Mouse (Mus musculus): ENCODE measurements at regions not wholly inside any gene's neighbourhood (a gene's known extent, or its start where the extent isn't known, plus 50 kb on each side); places are given as distances from the start of the nearest gene placed in this dataset.
A peak's percentile ranks its signal among the peaks of the same experiment; 100 is the strongest.

GRCm38 (mm10) chr14:48942882-48943281, 123.0 kb upstream of the Ap5m1 start:
- no peak overlapping the region for H3K27ac ChIP-seq
- H3K4me1 ChIP-seq: no peaks in the 10 kb centered on the region
- H3K4me3 ChIP-seq: no peak overlapping the region
- no peaks in the 10 kb centered on the region for H3K9me3 ChIP-seq
- no peaks in the 10 kb centered on the region for H3K27me3 ChIP-seq
- 48% methylated on average over 10 of the region's 10 CpGs for WGBS
- no peak for ATAC-seq (ENCODE audit: insufficient number of reproducible peaks, insufficient read depth, low FRiP score, low TSS enrichment, low read depth)
- H3K9ac ChIP-seq: no peak overlapping the region
- H3K36me3 ChIP-seq: no peaks in the 10 kb centered on the region
- peak overlapping the region; percentile 31; the same call in 1 of the 2 replicates for H3K4me2 ChIP-seq

DNA sequence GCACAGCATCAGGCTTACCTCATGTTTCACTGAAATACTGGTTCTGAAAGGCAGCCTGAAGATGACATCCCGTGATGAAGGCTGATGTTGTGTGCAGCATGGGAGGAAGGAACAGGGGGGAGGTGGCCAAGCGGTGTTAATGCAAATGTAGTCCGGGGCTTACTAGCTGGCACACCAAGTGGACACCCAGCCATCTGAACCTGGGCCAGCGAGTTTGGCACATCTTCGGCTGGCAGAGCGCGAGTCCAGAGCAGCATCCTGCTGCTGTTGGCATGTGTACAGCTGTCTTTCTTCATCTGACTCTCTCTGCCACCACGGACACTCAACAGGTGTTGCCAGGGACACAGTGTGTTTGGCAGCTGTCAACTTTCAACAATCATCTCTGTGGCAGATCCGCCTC, 135.0 kb upstream of the Ap5m1 start:
- Histone ChIP-seq H3K27ac (no peak overlapping the region), H3K4me1 (no peaks in the 10 kb centered on the region), H3K27me3 (no peaks in the 10 kb centered on the region), H3K9ac (no peak overlapping the region), H3K4me2 (no peak overlapping the region), H3K36me3 (no peaks in the 10 kb centered on the region), H3K9me3 (no peaks in the 10 kb centered on the region), H3K4me3 (no peak overlapping the region)
- no peak for ATAC-seq (ENCODE audit: insufficient number of reproducible peaks, insufficient read depth, low FRiP score, low TSS enrichment, low read depth)
- 85% methylated on average over 9 of the region's 9 CpGs for WGBS

- ATAC-seq (ENCODE audit: insufficient number of reproducible peaks, insufficient read depth, low FRiP score, low TSS enrichment, low read depth): no peak
- Histone ChIP-seq H3K27ac (no peak overlapping the region), H3K4me3 (no peak overlapping the region), H3K27me3 (no peaks in the 10 kb centered on the region), H3K4me2 (no peak overlapping the region), H3K9ac (no peak overlapping the region), H3K36me3 (no peaks in the 10 kb centered on the region), H3K4me1 (no peaks in the 10 kb centered on the region), H3K9me3 (no peaks in the 10 kb centered on the region)
- 50% methylated on average over 1 of the region's 1 CpGs for WGBS
Measured at GRCm38 (mm10) chr14:48925870-48926269, 140.0 kb upstream of the Ap5m1 start.

DNA sequence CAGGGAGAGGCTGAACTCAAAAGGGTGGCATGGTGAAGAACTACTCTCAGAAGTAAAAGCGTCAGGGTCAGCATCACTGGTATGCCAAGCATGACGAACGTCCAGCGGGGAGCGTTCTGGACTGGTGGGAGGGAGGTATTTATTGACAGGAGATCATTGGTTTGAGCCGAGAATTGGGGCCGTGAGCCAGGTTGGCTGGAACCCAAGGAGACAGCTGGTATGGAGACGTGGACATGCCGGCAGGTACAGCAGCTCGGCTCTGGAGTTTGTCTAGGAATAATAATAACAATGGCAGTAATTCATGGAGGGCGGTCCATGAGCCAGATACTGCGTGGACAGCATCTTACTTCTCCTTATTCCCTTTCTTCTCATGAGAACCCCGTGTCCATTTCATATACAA, 156.5 kb upstream of the Ap5m1 start:
- Histone ChIP-seq H3K4me3 (no peak overlapping the region), H3K27me3 (peaks cover 11% of the 10 kb centered on the region)
- WGBS: 76% methylated on average over 13 of the region's 13 CpGs

GRCm38 (mm10) chr14:48907991-48908698, 157.8 kb upstream of the Ap5m1 start:
- H3K36me3 ChIP-seq: no peaks in the 10 kb centered on the region
- ATAC-seq (ENCODE audit: insufficient number of reproducible peaks, insufficient read depth, low FRiP score, low TSS enrichment, low read depth): no peak
- no peak overlapping the region for H3K9ac ChIP-seq
- no peak overlapping the region for H3K4me2 ChIP-seq
- H3K4me1 ChIP-seq: peaks cover 8% of the 10 kb centered on the region
- no peaks in the 10 kb centered on the region for H3K9me3 ChIP-seq
- no peak overlapping the region for H3K4me3 ChIP-seq
- WGBS: 66% methylated on average over 14 of the region's 14 CpGs
- peaks cover 11% of the 10 kb centered on the region for H3K27me3 ChIP-seq
- no peak overlapping the region for H3K27ac ChIP-seq

More for the DNA sequence above, 156.5 kb upstream of the Ap5m1 start:
- ATAC-seq (ENCODE audit: insufficient number of reproducible peaks, insufficient read depth, low FRiP score, low TSS enrichment, low read depth): no peak
- Histone ChIP-seq H3K9ac (no peak overlapping the region), H3K9me3 (no peaks in the 10 kb centered on the region), H3K4me2 (no peak overlapping the region), H3K36me3 (no peaks in the 10 kb centered on the region), H3K4me1 (0 out of 2 replicates have a peak, but pooled peaks cover 4% of the 10 kb centered on the region), H3K27ac (no peak overlapping the region)

GRCm38 (mm10) chr14:48907403-48907973, 158.4 kb upstream of the Ap5m1 start:
- no peak overlapping the region for H3K27ac ChIP-seq
- peaks cover 11% of the 10 kb centered on the region for H3K27me3 ChIP-seq
- H3K4me1 ChIP-seq: peaks cover 8% of the 10 kb centered on the region
- H3K36me3 ChIP-seq: no peaks in the 10 kb centered on the region
- ATAC-seq (ENCODE audit: insufficient number of reproducible peaks, insufficient read depth, low FRiP score, low TSS enrichment, low read depth): no peak
- 65% methylated on average over 6 of the region's 6 CpGs for WGBS
- no peak overlapping the region for H3K4me2 ChIP-seq
- H3K9me3 ChIP-seq: no peaks in the 10 kb centered on the region
- no peak overlapping the region for H3K4me3 ChIP-seq
- H3K9ac ChIP-seq: no peak overlapping the region

GRCm38 (mm10) chr14:48906956-48907355, 158.9 kb upstream of the Ap5m1 start:
- H3K4me1 ChIP-seq: peaks cover 8% of the 10 kb centered on the region

DNA sequence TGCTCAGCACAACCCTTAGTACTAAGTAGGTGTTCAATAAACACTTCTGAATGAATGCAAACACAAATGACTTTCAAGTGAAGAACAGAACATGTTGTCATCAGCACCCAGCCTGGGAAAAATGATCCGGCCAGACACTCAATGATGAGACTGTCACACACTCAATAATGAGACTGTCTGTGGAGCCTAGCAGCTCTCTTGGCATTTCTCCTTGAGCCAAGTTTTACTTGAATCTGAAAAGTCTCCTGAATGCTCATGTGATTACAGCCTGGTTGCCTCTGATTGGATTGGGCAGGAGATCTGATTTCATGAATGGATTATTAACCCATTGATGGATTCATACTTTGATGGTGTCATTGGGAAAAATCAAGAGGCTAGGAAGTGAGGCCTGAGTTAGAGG, 161.3 kb upstream of the Ap5m1 start:
- H3K9me3 ChIP-seq: no peaks in the 10 kb centered on the region
- no peaks in the 10 kb centered on the region for H3K36me3 ChIP-seq
- no peak overlapping the region for H3K4me2 ChIP-seq
- no peak overlapping the region for H3K4me3 ChIP-seq
- H3K4me1 ChIP-seq: peaks cover 3% of the 10 kb centered on the region
- ATAC-seq (ENCODE audit: insufficient number of reproducible peaks, insufficient read depth, low FRiP score, low TSS enrichment, low read depth): no peak
- no peak overlapping the region for H3K27ac ChIP-seq
- peaks cover 7% of the 10 kb centered on the region for H3K27me3 ChIP-seq
- 92% methylated on average over 1 of the region's 1 CpGs for WGBS
- H3K9ac ChIP-seq: no peak overlapping the region

More at GRCm38 (mm10) chr14:48906956-48907355, 158.9 kb upstream of the Ap5m1 start:
- WGBS: 95% methylated on average over 1 of the region's 1 CpGs
- ATAC-seq (ENCODE audit: insufficient number of reproducible peaks, insufficient read depth, low FRiP score, low TSS enrichment, low read depth): no peak
- no peak overlapping the region for H3K4me3 ChIP-seq
- H3K27me3 ChIP-seq: peaks cover 11% of the 10 kb centered on the region
- no peak overlapping the region for H3K27ac ChIP-seq
- no peak overlapping the region for H3K4me2 ChIP-seq
- H3K36me3 ChIP-seq: no peaks in the 10 kb centered on the region
- H3K9me3 ChIP-seq: no peaks in the 10 kb centered on the region
- H3K9ac ChIP-seq: no peak overlapping the region

DNA sequence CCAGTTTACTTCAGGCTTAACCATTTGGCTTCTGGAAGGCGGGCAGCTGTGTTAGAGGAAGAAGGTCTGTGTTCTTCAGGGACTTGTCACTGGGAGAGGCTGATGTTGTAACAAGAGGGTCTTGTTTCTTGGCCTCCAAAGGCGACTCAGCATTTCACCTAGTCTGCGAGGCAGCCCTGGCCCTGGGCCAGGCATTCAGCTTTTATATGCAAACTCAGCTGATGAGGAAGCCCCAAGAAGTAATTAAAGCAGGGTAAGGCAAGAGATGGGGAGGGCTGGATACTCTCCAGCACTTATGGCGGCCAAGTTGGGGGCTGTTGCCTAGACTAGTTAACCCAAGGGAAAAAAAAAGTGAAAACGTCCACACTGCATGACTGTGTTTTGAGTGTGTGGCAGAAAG, 162.4 kb upstream of the Ap5m1 start:
- Histone ChIP-seq H3K27ac (no peak overlapping the region), H3K36me3 (no peaks in the 10 kb centered on the region), H3K4me1 (peaks cover 3% of the 10 kb centered on the region), H3K27me3 (peaks cover 7% of the 10 kb centered on the region), H3K4me3 (no peak overlapping the region), H3K9ac (no peak overlapping the region), H3K4me2 (no peak overlapping the region), H3K9me3 (no peaks in the 10 kb centered on the region)
- no peak for ATAC-seq (ENCODE audit: insufficient number of reproducible peaks, insufficient read depth, low FRiP score, low TSS enrichment, low read depth)
- 27% methylated on average over 5 of the region's 5 CpGs for WGBS

DNA sequence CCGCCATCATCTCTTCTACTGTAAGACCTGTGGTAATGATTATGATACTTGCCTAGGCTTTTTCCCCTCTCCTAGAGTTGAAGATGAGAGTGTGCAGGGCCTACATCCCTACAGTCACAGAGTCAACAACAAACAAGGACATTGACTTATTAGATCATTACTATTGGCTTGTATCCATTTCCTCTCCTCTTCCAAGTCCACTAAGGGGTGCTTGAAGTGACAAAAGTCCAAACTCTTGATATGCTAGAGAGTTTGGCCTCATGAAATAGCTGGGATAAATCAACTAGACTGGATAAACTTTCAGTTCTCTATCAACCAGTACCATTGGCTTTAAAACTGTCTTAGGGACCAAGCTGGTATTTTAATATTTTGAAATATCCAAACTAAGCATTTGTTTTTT, 165.7 kb upstream of the Ap5m1 start:
- Histone ChIP-seq H3K9ac (no peak overlapping the region), H3K4me3 (no peak overlapping the region), H3K27me3 (no peaks in the 10 kb centered on the region), H3K27ac (no peak overlapping the region), H3K36me3 (no peaks in the 10 kb centered on the region), H3K9me3 (peaks cover 6% of the 10 kb centered on the region; the same call in 1 of the 2 replicates), H3K4me2 (no peak overlapping the region), H3K4me1 (peaks cover 3% of the 10 kb centered on the region)
- ATAC-seq (ENCODE audit: insufficient number of reproducible peaks, insufficient read depth, low FRiP score, low TSS enrichment, low read depth): no peak
- 88% methylated on average over 1 of the region's 1 CpGs for WGBS

DNA sequence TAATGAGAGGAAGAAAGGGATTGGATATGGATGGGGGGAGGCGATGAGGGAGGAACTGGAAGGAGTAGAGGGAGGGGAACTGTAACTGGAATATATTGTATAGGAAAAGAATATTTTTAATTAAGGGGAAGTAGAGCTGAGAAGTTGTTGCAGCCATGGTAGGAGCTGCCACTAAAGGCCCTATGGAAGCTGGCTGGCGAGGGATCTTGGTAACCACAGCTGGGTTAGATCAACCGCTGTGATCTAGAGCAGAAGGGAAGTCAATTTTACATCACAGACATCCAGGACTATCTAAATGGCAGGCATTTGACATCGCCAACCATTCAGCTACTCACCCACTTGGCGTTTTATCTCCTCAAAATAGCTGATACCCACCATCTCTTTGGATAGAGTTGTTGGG, 168.8 kb upstream of the Ap5m1 start:
- Histone ChIP-seq H3K27ac (no peak overlapping the region), H3K4me1 (no peaks in the 10 kb centered on the region), H3K9me3 (peaks cover 6% of the 10 kb centered on the region; the same call in 1 of the 2 replicates), H3K27me3 (peaks cover 19% of the 10 kb centered on the region), H3K4me2 (no peak overlapping the region), H3K9ac (no peak overlapping the region), H3K36me3 (no peaks in the 10 kb centered on the region), H3K4me3 (no peak overlapping the region)
- WGBS: 89% methylated on average over 5 of the region's 5 CpGs
- no peak for ATAC-seq (ENCODE audit: insufficient number of reproducible peaks, insufficient read depth, low FRiP score, low TSS enrichment, low read depth)

- Histone ChIP-seq H3K27ac (no peak overlapping the region), H3K9ac (no peak overlapping the region), H3K4me3 (no peak overlapping the region), H3K9me3 (peaks cover 6% of the 10 kb centered on the region; the same call in 1 of the 2 replicates), H3K4me2 (no peak overlapping the region), H3K36me3 (no peaks in the 10 kb centered on the region), H3K4me1 (no peaks in the 10 kb centered on the region), H3K27me3 (peaks cover 21% of the 10 kb centered on the region)
- WGBS: 82% methylated on average over 7 of the region's 7 CpGs
- ATAC-seq (ENCODE audit: insufficient number of reproducible peaks, insufficient read depth, low FRiP score, low TSS enrichment, low read depth): no peak
Measured at GRCm38 (mm10) chr14:48896235-48896634, 169.7 kb upstream of the Ap5m1 start.
